Mouse (Mus musculus) frontal cortex, postnatal 10 days (tissue): ENCODE data around the gene Srp9.
"Not testable (repeated sequence)": the region's sequence is repeated elsewhere in the genome, so short reads cannot be mapped to it uniquely, and the experiment has no call there.

Experiments used
- DNase-seq, 2 experiments: peaks; one replicate each; pipeline ENCODE4 v3.0.0; 2022; ENCODE audit warnings: low spot score in 2 of 2, mixed read lengths in 1 of 2

The Srp9 gene

GRCm38 (mm10) chr1:182143288-182143687 lies 18.8 kb downstream of the Srp9 start:
- no peak for DNase-seq

- DNase-seq: no peak
Measured at GRCm38 (mm10) chr1:182145546-182145945, 21.0 kb downstream of the Srp9 start.

- DNase-seq: no peak
Measured at GRCm38 (mm10) chr1:182148864-182149514, 24.5 kb downstream of the Srp9 start.

GRCm38 (mm10) chr1:182149966-182150365 lies 25.4 kb downstream of the Srp9 start:
- no peak for DNase-seq

- no peak for DNase-seq
Measured at GRCm38 (mm10) chr1:182157734-182158133, 33.2 kb downstream of the Srp9 start.

GRCm38 (mm10) chr1:182159575-182159974 lies 35.0 kb downstream of the Srp9 start:
- DNase-seq: no peak

- no peak for DNase-seq
Measured at GRCm38 (mm10) chr1:182162951-182163350, 38.4 kb downstream of the Srp9 start.

- no peak for DNase-seq
Measured at GRCm38 (mm10) chr1:182164386-182164785, 39.8 kb downstream of the Srp9 start, which contains the start of gene Vmn1r1. TSS of gene Vmn1r1 (minus strand) at chr1:182164486.

GRCm38 (mm10) chr1:182170206-182170605 lies 45.7 kb downstream of the Srp9 start:
- DNase-seq: not testable (repeated sequence)

- not testable (repeated sequence) for DNase-seq
Measured at GRCm38 (mm10) chr1:182176985-182177384, 52.4 kb downstream of the Srp9 start.

GRCm38 (mm10) chr1:182181456-182182305 lies 57.1 kb downstream of the Srp9 start:
- no peak for DNase-seq
